Comparison of ENCODE assay signal across 1 mouse cellular context in the genomic region with DNA sequence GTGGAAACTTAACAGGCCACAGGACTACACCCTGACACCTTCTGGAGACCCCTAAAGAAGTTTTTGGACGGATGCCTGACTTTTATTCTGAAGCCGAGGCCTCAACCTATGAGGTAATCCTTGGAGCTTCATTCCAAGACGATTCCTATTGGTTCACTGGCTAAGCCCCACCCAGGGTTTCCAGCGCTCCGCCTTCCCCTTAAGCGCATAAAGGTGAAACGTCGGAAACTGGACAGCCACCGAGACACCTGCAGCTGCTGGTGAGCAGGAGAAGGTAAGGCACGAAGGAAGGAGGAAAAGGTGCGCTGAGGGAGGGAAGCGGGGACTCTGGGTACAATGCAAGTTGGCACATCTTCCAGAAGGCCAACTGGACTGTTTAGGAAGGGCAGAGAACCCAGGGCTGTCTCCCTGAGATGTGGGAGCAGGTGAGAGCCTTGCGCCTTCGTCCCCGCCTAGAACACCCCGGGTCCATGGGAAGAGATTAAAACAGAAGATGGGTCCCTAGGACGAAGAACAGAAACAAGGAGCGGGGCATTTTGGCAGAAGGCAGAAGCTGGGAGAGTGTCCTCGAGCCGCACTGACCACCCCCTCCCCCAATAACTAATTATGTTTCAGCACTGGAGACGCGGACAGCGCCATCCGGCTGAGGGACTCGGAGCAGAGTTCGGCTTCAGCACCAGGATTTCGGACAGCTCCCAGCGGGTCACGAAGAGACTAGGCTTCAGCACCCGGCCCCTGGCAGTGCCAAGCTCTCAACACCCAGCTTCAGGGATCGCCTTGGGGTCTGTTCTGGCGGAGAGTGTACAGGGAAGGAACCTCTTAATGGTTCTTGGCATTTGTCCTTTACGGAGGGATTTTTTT.
A peak's percentile ranks its signal among the peaks of the same experiment; 100 is the strongest.
TF ChIP-seq lines count a peak whose summit lies in the region.

No protein-coding gene starts in this region.

TF ChIP-seq in MEL, 35 proteins besides CTCF, POLR2A, EP300 and RAD21 (continued from another document):
- TF ChIP-seq ZKSCAN1 (IDR thresholded peaks at IDR 0.05; ENCODE audit: low read depth, low read length) (no peak), TBP (IDR thresholded peaks at IDR 0.05; ENCODE audit: low read depth, low read length) (no peak), SIN3A (IDR thresholded peaks at IDR 0.05; ENCODE audit: low read length) (peak; percentile 100)
TF ChIP-seq in MEL: peak in this region for 2.
